Mouse (Mus musculus): ENCODE measurements around the gene Gm8267.
"Not testable (repeated sequence)": the region's sequence is repeated elsewhere in the genome, so short reads cannot be mapped to it uniquely, and the experiment has no call there.

Gene Gm8267

GRCm38 (mm10) chr14:44750240-44750639 lies at the start of gene Gm8267:
Gene Gm8267 (minus strand): TSS chr14:44750340.
- in situ Hi-C loops (cut with MboI, MseI), result no loop called here

- in situ Hi-C loops (cut with MboI, MseI), result not testable (repeated sequence)
These were observed 39.6 kb upstream of the Gm8267 start for GRCm38 (mm10) chr14:44789537-44790382.

- in situ Hi-C loops (cut with MboI, MseI), result not testable (repeated sequence)
These were observed 7.4 kb downstream of the Gm8267 start for GRCm38 (mm10) chr14:44742789-44743188.

GRCm38 (mm10) chr14:44730711-44731110 lies 19.4 kb downstream of the Gm8267 start:
- in situ Hi-C loops (cut with MboI, MseI), result not testable (repeated sequence)

GRCm38 (mm10) chr14:44706356-44706755 lies 43.8 kb downstream of the Gm8267 start, which contains the start of gene Gm8257:
Gene Gm8257 (minus strand): TSS chr14:44706456.
- in situ Hi-C loops (cut with MboI, MseI), result loop anchor here (10.0 to 25.0 kb wide), 3 partner anchors 942 to 1519 kb away; partner anchors contain the start of gene Gm7233
